Mouse (Mus musculus): ENCODE results near the gene Fnip2. TPM values are rescaled to one million over a fixed set of nuclear protein-coding genes. Genes with fewer than 3 reads are reported as not detected.

Fnip2 gene
- polyA plus RNA-seq, 1 experiment from 2014 or later: 9.7 TPM

DNA sequence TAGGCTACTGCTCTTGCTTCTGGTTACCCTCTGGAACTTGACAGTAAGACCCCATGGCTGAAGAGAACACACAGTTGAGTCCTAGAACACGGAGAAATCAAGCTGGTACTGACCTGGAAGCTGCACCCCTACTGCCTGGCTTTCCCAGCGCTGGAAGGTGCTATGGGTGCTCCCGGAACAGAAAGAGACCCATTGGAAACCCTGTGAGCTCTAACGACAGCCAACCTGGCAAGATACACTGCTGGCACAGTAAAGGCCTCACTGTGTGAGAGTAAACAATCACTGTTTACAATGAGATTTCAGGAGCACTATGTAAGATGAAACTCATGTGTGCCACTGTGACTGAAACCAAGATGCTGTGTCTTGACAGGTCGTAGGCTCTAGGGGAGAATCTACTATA is 152.5 kb downstream of the Fnip2 start:
- Histone ChIP-seq H3K36me3 (ENCODE audit: control insufficient read depth, insufficient read depth, low read length) (no peaks in the 10 kb centered on the region), H3K9me3 (ENCODE audit: control insufficient read depth, low read length) (no peaks in the 10 kb centered on the region), H3K9ac (ENCODE audit: low read depth, low read length) (no peak overlapping the region), H3K4me3 (ENCODE audit: low read depth, low read length) (no peak overlapping the region), H3K27me3 (replicated peaks; ENCODE audit: control insufficient read depth, insufficient read depth, low read length) (no peaks in the 10 kb centered on the region), H3K27ac (ENCODE audit: low read depth, low read length) (no peak overlapping the region), H3K4me2 (no peak overlapping the region), H3K4me1 (replicated peaks; ENCODE audit: control insufficient read depth, insufficient read depth, low read length) (no peaks in the 10 kb centered on the region)
- 75% methylated on average over 5 of the region's 5 CpGs for WGBS
- no peak for DNase-seq (ENCODE audit: low spot score)
- no peak for ATAC-seq (replicated peaks; ENCODE audit: low FRiP score)

- H3K27me3 ChIP-seq (replicated peaks; ENCODE audit: control insufficient read depth, insufficient read depth, low read length): no peaks in the 10 kb centered on the region
- H3K4me1 ChIP-seq (replicated peaks; ENCODE audit: control insufficient read depth, insufficient read depth, low read length): no peaks in the 10 kb centered on the region
- H3K27ac ChIP-seq (ENCODE audit: low read depth, low read length): no peak overlapping the region
- no peak for DNase-seq (ENCODE audit: low spot score)
- WGBS: 96% methylated on average over 1 of the region's 1 CpGs
- H3K9me3 ChIP-seq (ENCODE audit: control insufficient read depth, low read length): no peaks in the 10 kb centered on the region
- H3K4me2 ChIP-seq: no peak overlapping the region
- no peak for ATAC-seq (replicated peaks; ENCODE audit: low FRiP score)
- no peak overlapping the region for H3K9ac ChIP-seq (ENCODE audit: low read depth, low read length)
- H3K4me3 ChIP-seq (ENCODE audit: low read depth, low read length): no peak overlapping the region
- H3K36me3 ChIP-seq (ENCODE audit: control insufficient read depth, insufficient read depth, low read length): no peaks in the 10 kb centered on the region
Measured at GRCm38 (mm10) chr3:79413492-79413891, 154.1 kb downstream of the Fnip2 start.

- no peaks in the 10 kb centered on the region for H3K27me3 ChIP-seq (replicated peaks; ENCODE audit: control insufficient read depth, insufficient read depth, low read length)
- no peak overlapping the region for H3K4me3 ChIP-seq (ENCODE audit: low read depth, low read length)
- no peak overlapping the region for H3K27ac ChIP-seq (ENCODE audit: low read depth, low read length)
- H3K36me3 ChIP-seq (ENCODE audit: control insufficient read depth, insufficient read depth, low read length): no peaks in the 10 kb centered on the region
- no peaks in the 10 kb centered on the region for H3K4me1 ChIP-seq (replicated peaks; ENCODE audit: control insufficient read depth, insufficient read depth, low read length)
- H3K9ac ChIP-seq (ENCODE audit: low read depth, low read length): no peak overlapping the region
- DNase-seq (ENCODE audit: low spot score) (no peak), ATAC-seq (replicated peaks; ENCODE audit: low FRiP score) (no peak)
- no peak overlapping the region for H3K4me2 ChIP-seq
- WGBS: 65% methylated on average over 2 of the region's 2 CpGs
- H3K9me3 ChIP-seq (ENCODE audit: control insufficient read depth, low read length): no peaks in the 10 kb centered on the region
Measured at GRCm38 (mm10) chr3:79411666-79412065, 155.9 kb downstream of the Fnip2 start.

GRCm38 (mm10) chr3:79410629-79410995 is 157.0 kb downstream of the Fnip2 start:
- DNase-seq (ENCODE audit: low spot score) (no peak), ATAC-seq (replicated peaks; ENCODE audit: low FRiP score) (no peak)
- Histone ChIP-seq H3K4me2 (no peak overlapping the region), H3K9ac (ENCODE audit: low read depth, low read length) (no peak overlapping the region), H3K4me1 (replicated peaks; ENCODE audit: control insufficient read depth, insufficient read depth, low read length) (no peaks in the 10 kb centered on the region), H3K27ac (ENCODE audit: low read depth, low read length) (no peak overlapping the region), H3K27me3 (replicated peaks; ENCODE audit: control insufficient read depth, insufficient read depth, low read length) (no peaks in the 10 kb centered on the region), H3K9me3 (ENCODE audit: control insufficient read depth, low read length) (no peaks in the 10 kb centered on the region), H3K4me3 (ENCODE audit: low read depth, low read length) (no peak overlapping the region), H3K36me3 (ENCODE audit: control insufficient read depth, insufficient read depth, low read length) (no peaks in the 10 kb centered on the region)
- 38% methylated on average over 5 of the region's 5 CpGs for WGBS

DNA sequence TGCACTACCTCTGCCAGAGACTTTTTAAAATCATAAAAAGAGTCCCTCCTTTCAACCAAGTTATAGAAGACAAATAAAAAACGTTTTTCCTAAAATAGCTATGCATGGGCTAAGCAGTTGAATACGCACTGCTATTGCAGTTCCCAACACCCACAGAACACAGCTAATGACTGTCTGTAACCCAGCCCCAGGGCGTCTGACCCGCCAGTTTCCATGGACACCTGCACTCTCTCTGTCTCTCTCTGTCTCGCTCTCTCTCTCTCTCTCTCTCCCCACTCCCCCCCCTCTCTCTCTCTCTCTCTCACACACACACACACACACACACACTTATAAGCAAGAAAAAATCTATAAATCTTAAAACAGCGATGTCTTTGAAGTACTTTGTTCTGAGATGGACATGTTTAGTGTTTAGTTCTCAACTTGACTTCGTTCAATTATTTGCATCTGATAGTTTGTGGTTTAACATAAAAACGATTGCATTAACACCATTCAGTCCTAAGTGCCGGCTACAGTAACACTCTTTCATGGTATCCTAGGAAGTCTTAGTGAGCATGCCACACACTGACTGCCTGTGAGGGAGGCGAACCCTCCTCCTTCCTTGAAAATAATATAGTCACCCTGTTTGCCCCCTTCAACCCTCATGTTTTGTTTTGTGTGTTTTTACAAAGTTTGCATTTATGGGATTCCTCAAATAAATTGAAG is 157.5 kb downstream of the Fnip2 start:
- Histone ChIP-seq H3K27ac (ENCODE audit: low read depth, low read length) (no peak overlapping the region), H3K36me3 (ENCODE audit: control insufficient read depth, insufficient read depth, low read length) (no peaks in the 10 kb centered on the region), H3K4me1 (replicated peaks; ENCODE audit: control insufficient read depth, insufficient read depth, low read length) (no peaks in the 10 kb centered on the region), H3K27me3 (replicated peaks; ENCODE audit: control insufficient read depth, insufficient read depth, low read length) (no peaks in the 10 kb centered on the region), H3K4me3 (ENCODE audit: low read depth, low read length) (no peak overlapping the region), H3K9me3 (ENCODE audit: control insufficient read depth, low read length) (no peaks in the 10 kb centered on the region), H3K9ac (ENCODE audit: low read depth, low read length) (no peak overlapping the region), H3K4me2 (no peak overlapping the region)
- ATAC-seq (replicated peaks; ENCODE audit: low FRiP score) (no peak), DNase-seq (ENCODE audit: low spot score) (no peak)
- 55% methylated on average over 10 of the region's 10 CpGs for WGBS

DNA sequence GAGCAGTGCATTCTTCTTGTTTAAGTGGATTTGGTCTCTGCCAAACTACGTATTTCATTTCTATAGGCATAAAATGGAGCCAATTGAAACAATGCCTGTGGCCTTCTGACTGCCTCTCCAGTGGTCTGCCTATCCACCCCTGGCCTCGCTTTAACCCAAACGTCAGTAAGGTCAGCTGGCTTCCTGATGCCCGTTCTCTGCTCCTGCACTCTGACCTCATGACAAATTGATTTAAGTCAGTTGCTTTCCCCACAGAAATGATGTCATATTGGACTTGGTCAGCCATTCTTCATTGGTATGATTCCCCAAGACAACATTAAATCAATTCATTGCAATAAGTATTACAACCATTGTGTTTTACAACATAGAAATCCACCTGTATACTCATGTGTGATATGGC is 159.1 kb downstream of the Fnip2 start:
- H3K36me3 ChIP-seq (ENCODE audit: control insufficient read depth, insufficient read depth, low read length): no peaks in the 10 kb centered on the region
- H3K9ac ChIP-seq (ENCODE audit: low read depth, low read length): no peak overlapping the region
- 61% methylated on average over 4 of the region's 4 CpGs for WGBS
- DNase-seq (ENCODE audit: low spot score): no peak
- no peak overlapping the region for H3K4me3 ChIP-seq (ENCODE audit: low read depth, low read length)
- no peaks in the 10 kb centered on the region for H3K9me3 ChIP-seq (ENCODE audit: control insufficient read depth, low read length)
- H3K27ac ChIP-seq (ENCODE audit: low read depth, low read length): no peak overlapping the region
- ATAC-seq (replicated peaks; ENCODE audit: low FRiP score): no peak
- H3K4me1 ChIP-seq (replicated peaks; ENCODE audit: control insufficient read depth, insufficient read depth, low read length): no peaks in the 10 kb centered on the region
- no peak overlapping the region for H3K4me2 ChIP-seq
- H3K27me3 ChIP-seq (replicated peaks; ENCODE audit: control insufficient read depth, insufficient read depth, low read length): no peaks in the 10 kb centered on the region

Other genes starting within 250 kb of the Fnip2 start
- gene Gm17359, start 231.1 kb downstream of the Fnip2 start, polyA plus RNA-seq (2014; fragmentation: Nextera tagmentation; extraction: Ambion mirVana): not detected in 2 replicates
- 325 and 349 TPM in 2 replicates for gene Ppid, start 23.5 kb upstream of the Fnip2 start, polyA plus RNA-seq (2014; fragmentation: Nextera tagmentation; extraction: Ambion mirVana)
- gene 4930579G24Rik, start 61.3 kb upstream of the Fnip2 start, polyA plus RNA-seq (2014; fragmentation: Nextera tagmentation; extraction: Ambion mirVana): 29.0 and 30.3 TPM in 2 replicates
- gene Etfdh, start 61.7 kb upstream of the Fnip2 start, polyA plus RNA-seq (2014; fragmentation: Nextera tagmentation; extraction: Ambion mirVana): 48.8 and 54.5 TPM in 2 replicates
- gene Rxfp1, start 170.1 kb upstream of the Fnip2 start, polyA plus RNA-seq (2014; fragmentation: Nextera tagmentation; extraction: Ambion mirVana): 0.14 and 0.29 TPM in 2 replicates